Mouse (Mus musculus) heart, embryonic 12.5 days (tissue): ENCODE measurements around the gene Cygb. TPM values are rescaled to one million over a fixed set of nuclear protein-coding genes. Genes with fewer than 3 reads are reported as not detected.

Experiments
- ATAC-seq: fragments of 200-750 bp; cut with Nextera tagmentation; 2 replicates; pipeline ENCODE4 v1.8.0; 2017; ENCODE audit warnings: moderate TSS enrichment, moderate library complexity; ENCODE audit not compliant: insufficient number of reproducible peaks, low FRiP score
- H3K27ac ChIP-seq: fragments of 300-500 bp; sonication (generic); 2 replicates; pipeline ENCODE4 v1.5.1; 2016; ENCODE audit warnings: mild to moderate bottlenecking, moderate library complexity; ENCODE audit not compliant: poor library complexity, severe bottlenecking
- H3K27me3 ChIP-seq: fragments of 300-500 bp; sonication (generic); replicated peaks from 2 replicates; pipeline ENCODE4 v1.6.1; 2016; ENCODE audit warnings: mild to moderate bottlenecking, moderate library complexity
- H3K36me3 ChIP-seq: fragments of 300-500 bp; sonication (generic); 2 replicates; pipeline ENCODE4 v1.6.1; 2016; ENCODE audit warnings: mild to moderate bottlenecking, moderate library complexity
- H3K4me1 ChIP-seq: fragments of 300-500 bp; sonication (generic); replicated peaks from 2 replicates; pipeline ENCODE4 v1.6.1; 2016; ENCODE audit warnings: mild to moderate bottlenecking
- H3K4me2 ChIP-seq: fragments of 300-500 bp; sonication (generic); 2 replicates; pipeline ENCODE4 v1.6.1; 2016; ENCODE audit warnings: mild to moderate bottlenecking, moderate library complexity
- H3K4me3 ChIP-seq: fragments of 300-500 bp; sonication (generic); 2 replicates; pipeline ENCODE4 v1.5.1; 2016; ENCODE audit warnings: mild to moderate bottlenecking
- H3K9ac ChIP-seq: fragments of 300-500 bp; sonication (generic); 2 replicates; pipeline ENCODE4 v1.6.1; 2016; ENCODE audit warnings: mild to moderate bottlenecking, moderate library complexity
- H3K9me3 ChIP-seq: fragments of 300-500 bp; sonication (generic); replicated peaks from 2 replicates; pipeline ENCODE4 v1.6.1; 2016; ENCODE audit warnings: mild to moderate bottlenecking, moderate library complexity
- WGBS: fragments of 180-500 bp; shearing (Covaris S2); methylation state at CpG from one replicate; pipeline ENCODE4 v1.1.7; 2016; 5-methylcytosine and 5-hydroxymethylcytosine counted together
- polyA plus RNA-seq: library from polyadenylated mRNA; unstranded; fragments of >200 nt; fragmentation: Nextera tagmentation; extraction: Ambion mirVana; gene quantifications from 2 replicates; pipeline ENCODE4 v1.2.1, GENCODE M21; 2016

Cygb gene
- polyA plus RNA-seq, 1 experiment from 2014 or later = 1.4 TPM

DNA sequence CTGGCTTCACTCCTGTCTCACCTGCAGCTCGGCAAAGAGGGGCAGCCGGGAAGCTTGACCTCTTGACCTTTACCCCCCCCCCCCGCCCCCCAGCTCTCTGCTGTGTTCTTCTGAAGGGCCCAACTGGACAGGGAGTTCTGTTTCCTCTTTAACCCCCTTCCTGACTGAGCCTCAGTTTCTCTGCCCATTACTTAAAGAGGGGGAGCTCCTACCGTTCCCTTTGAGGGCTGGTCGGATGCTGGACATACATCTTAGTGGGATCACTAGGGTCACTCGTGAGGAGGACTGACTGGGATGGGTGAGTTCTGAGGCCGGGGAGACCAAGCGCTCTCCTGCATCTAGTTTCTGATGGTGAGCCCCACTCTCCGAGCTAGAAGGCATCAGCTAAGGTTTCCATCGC is 879 bp downstream of the Cygb start, which contains the start of gene Prcd:
Gene Prcd (plus strand): TSS at position 301 of the 400 bp plus-strand sequence.
- Histone ChIP-seq H3K27me3 (peaks cover 58% of the 10 kb centered on the region), H3K9ac (peak within 1 kb of the TSS; percentile 66), H3K27ac (no peak within 1 kb of the TSS), H3K4me3 (peak within 1 kb of the TSS; percentile 50), H3K4me1 (peaks cover 46% of the 10 kb centered on the region), H3K36me3 (no peaks in the 10 kb centered on the region), H3K9me3 (no peaks in the 10 kb centered on the region), H3K4me2 (peak within 1 kb of the TSS; percentile 91)
- 4% methylated on average over 10 of the region's 10 CpGs for WGBS
- ATAC-seq = no peak

DNA sequence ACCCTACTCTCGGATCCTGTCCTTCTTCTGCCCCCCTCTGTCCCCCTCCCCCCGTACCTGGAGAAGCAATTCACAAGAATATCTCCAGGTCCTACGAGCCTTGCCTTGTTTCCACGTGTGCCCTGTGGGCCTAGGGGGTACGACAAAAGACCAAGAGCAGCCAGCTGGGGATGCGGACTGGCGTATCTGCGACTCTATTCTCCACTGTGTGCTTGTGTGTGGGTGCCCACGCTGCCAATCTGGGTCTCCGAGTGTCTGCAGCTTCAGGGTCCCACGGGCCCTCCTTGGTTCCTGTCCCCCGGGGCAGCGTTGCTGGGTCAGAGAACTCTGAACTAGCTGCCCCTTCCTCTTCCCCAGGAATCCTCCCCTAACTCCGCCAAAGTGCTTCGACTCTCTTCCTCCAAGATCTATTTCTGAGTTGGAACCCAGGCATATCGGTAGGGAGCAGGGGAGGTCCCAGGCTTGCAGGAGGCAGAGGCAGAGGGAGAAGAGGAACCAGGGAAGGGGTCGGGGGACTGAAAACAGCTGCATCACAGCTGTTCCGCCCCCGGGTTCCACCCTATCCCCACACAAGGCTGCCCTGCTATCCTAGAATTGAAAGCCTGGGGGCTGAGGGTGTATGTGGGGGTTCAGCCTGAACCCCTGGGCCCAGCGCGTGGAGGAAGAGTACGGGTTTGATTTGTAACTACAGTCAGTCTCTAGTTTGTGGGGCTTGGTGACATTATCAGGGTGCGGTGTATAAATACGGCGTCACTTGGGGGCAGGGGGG is 1.6 kb downstream of the Cygb start:
- ATAC-seq = no peak
- 66% methylated on average over 25 of the region's 25 CpGs for whole genome bisulfite sequencing
- peaks cover 58% of the 10 kb centered on the region for H3K27me3 ChIP-seq
- H3K4me2 ChIP-seq = peak overlapping the region; percentile 91; the same call in 1 of the 2 replicates
- H3K9ac ChIP-seq = no peak overlapping the region
- H3K4me3 ChIP-seq = no peak overlapping the region
- H3K27ac ChIP-seq = no peak overlapping the region
- H3K36me3 ChIP-seq = no peaks in the 10 kb centered on the region
- peaks cover 47% of the 10 kb centered on the region for H3K4me1 ChIP-seq
- no peaks in the 10 kb centered on the region for H3K9me3 ChIP-seq

DNA sequence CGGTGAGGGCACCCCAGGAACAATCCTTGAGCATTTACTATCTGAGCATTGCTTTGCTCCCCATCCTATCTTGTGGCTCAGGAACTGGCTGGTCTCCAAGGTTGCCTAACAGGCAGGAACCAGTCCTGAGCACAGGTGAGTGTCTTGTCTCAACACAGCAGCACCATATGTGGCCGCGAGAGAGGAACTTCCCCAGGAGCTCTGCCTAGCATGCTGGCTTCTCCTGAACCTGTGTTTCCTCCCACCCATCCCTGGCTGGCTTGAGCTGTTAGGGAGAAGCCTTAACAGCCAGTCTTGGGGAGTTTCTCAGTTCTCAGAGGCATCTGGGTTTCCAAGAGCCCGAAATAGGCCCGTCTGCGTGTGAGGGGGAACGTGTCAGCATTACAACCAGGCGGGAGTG is 2.8 kb downstream of the Cygb start:
- ATAC-seq = no peak
- WGBS = 77% methylated on average over 8 of the region's 8 CpGs
- Histone ChIP-seq H3K27ac (no peak overlapping the region), H3K36me3 (no peaks in the 10 kb centered on the region), H3K9me3 (no peaks in the 10 kb centered on the region), H3K4me3 (no peak overlapping the region), H3K4me1 (peaks cover 47% of the 10 kb centered on the region), H3K9ac (no peak overlapping the region), H3K4me2 (no peak overlapping the region), H3K27me3 (peaks cover 58% of the 10 kb centered on the region)

DNA sequence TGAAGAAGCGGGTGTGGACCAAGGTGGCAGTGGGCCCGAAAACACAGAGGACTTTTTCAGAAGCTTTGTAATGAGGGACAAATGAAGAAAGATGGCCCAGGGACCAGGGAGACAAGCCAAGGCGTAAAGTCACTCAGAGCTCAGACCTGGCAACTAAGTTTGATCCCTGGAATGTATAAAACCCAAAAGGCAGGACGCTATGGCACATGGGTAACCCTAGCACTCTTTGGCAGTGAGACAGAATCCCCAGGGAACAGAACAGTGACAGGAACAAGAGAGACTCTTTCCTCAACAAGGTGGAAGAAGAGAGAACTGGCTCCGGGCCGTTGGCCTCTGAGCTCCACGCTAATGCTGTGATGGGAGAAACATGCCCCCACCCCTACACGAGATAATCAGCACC is 3.3 kb downstream of the Cygb start:
- H3K4me2 ChIP-seq = no peak overlapping the region
- no peaks in the 10 kb centered on the region for H3K9me3 ChIP-seq
- H3K4me3 ChIP-seq = no peak overlapping the region
- H3K9ac ChIP-seq = no peak overlapping the region
- no peaks in the 10 kb centered on the region for H3K36me3 ChIP-seq
- H3K4me1 ChIP-seq = peaks cover 47% of the 10 kb centered on the region
- peaks cover 58% of the 10 kb centered on the region for H3K27me3 ChIP-seq
- H3K27ac ChIP-seq = no peak overlapping the region
- ATAC-seq = no peak
- WGBS = 80% methylated on average over 8 of the region's 8 CpGs

DNA sequence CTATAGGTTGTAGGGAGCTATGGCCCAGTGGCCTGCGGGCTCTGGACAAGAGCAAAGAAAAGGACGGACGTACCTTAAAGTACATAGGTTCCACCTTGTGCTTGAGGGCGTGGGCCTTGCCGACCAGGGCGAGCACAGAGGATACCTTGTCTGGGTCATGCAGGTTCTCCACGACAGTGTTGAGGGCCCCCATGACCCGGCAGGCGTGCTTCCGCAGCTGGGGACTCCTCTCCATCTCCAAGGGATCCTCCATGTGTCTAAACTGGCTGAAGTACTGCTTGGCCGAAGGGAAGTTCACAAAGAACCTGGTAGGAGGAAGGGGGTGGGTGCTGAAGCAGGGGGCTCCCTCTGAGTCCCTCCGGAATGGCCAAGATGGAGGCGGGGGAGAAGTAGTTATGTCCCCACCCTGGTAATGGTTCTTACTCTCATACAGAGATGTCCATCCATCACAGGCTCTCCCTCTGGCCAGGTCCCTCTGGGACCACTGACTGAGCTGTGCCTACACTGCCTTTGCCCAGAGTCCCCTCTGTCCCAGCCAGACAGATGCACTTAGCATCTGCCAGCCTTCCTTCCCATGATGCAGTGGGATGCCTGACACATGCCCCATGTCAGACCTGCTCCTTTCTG is 4.3 kb downstream of the Cygb start:
- 87% methylated on average over 13 of the region's 13 CpGs for WGBS
- Histone ChIP-seq H3K4me2 (no peak overlapping the region), H3K36me3 (no peaks in the 10 kb centered on the region), H3K9ac (no peak overlapping the region), H3K4me1 (peaks cover 49% of the 10 kb centered on the region), H3K27ac (no peak overlapping the region), H3K27me3 (peaks cover 55% of the 10 kb centered on the region), H3K9me3 (no peaks in the 10 kb centered on the region), H3K4me3 (no peak overlapping the region)
- ATAC-seq = no peak

GRCm38 (mm10) chr11:116648976-116649375 is 5.1 kb downstream of the Cygb start:
- Histone ChIP-seq H3K4me2 (no peak overlapping the region), H3K9ac (peak overlapping the region; percentile 19; the same call in 1 of the 2 replicates), H3K27me3 (peaks cover 46% of the 10 kb centered on the region), H3K36me3 (no peaks in the 10 kb centered on the region), H3K4me1 (peaks cover 48% of the 10 kb centered on the region), H3K4me3 (no peak overlapping the region), H3K9me3 (no peaks in the 10 kb centered on the region), H3K27ac (no peak overlapping the region)
- WGBS = 65% methylated on average over 10 of the region's 10 CpGs
- no peak for ATAC-seq

DNA sequence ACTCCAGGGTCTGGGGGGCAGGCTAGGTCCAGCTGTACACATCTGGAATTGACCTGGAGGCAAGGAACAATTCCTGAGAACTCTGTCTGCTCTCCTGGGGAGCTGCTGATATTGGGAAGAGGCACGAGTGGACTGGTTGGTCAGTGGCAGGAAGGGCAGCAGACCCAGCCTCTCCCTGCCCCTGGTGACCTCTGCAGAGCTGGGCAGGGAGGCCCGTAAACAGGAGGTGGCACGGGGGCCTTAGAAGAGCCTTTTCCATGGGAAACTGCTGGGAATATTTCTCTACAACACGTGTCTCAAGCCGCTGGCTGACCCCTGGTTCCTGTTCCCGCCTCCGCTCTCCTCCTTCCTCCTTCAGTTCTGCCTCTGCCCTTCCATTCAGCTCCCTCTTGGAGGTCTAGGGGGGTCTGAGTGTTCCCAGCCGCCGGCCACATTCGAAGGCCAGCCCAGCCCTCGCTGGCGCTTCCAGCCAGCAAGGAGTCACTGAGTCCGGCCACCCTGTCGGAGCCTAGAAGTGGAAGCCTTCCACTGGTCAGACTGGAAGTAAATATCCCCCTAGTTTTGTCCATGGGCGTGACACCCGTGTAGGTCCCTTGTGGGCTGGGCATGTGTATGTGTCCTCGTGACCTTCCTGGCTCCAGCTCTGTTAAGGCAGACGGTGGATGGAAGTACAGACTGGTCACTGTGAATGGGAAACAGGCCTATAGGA is 5.7 kb downstream of the Cygb start:
- Histone ChIP-seq H3K36me3 (no peaks in the 10 kb centered on the region), H3K4me1 (peaks cover 49% of the 10 kb centered on the region), H3K4me3 (no peak overlapping the region), H3K9me3 (no peaks in the 10 kb centered on the region), H3K27me3 (peaks cover 40% of the 10 kb centered on the region), H3K4me2 (no peak overlapping the region), H3K9ac (peak overlapping the region; percentile 21; the same call in 1 of the 2 replicates), H3K27ac (peak overlapping the region; percentile 40)
- WGBS = 59% methylated on average over 18 of the region's 18 CpGs
- no peak for ATAC-seq

GRCm38 (mm10) chr11:116647340-116647991 is 6.6 kb downstream of the Cygb start:
- H3K27ac ChIP-seq = no peak overlapping the region
- peaks cover 50% of the 10 kb centered on the region for H3K4me1 ChIP-seq
- no peak overlapping the region for H3K4me3 ChIP-seq
- ATAC-seq = peak; percentile 41
- H3K9ac ChIP-seq = no peak overlapping the region
- no peak overlapping the region for H3K4me2 ChIP-seq
- no peaks in the 10 kb centered on the region for H3K9me3 ChIP-seq
- 35% methylated on average over 11 of the region's 11 CpGs for WGBS
- no peaks in the 10 kb centered on the region for H3K36me3 ChIP-seq
- peaks cover 31% of the 10 kb centered on the region for H3K27me3 ChIP-seq

- H3K36me3 ChIP-seq = no peaks in the 10 kb centered on the region
- H3K4me3 ChIP-seq = no peak overlapping the region
- H3K9ac ChIP-seq = no peak overlapping the region
- H3K27me3 ChIP-seq = peaks cover 24% of the 10 kb centered on the region
- H3K4me2 ChIP-seq = no peak overlapping the region
- ATAC-seq = no peak
- H3K9me3 ChIP-seq = no peaks in the 10 kb centered on the region
- peaks cover 50% of the 10 kb centered on the region for H3K4me1 ChIP-seq
- 87% methylated on average over 7 of the region's 7 CpGs for WGBS
- H3K27ac ChIP-seq = no peak overlapping the region
These were observed 7.3 kb downstream of the Cygb start for GRCm38 (mm10) chr11:116646771-116647170.

GRCm38 (mm10) chr11:116646136-116646535 is 8.0 kb downstream of the Cygb start:
- Histone ChIP-seq H3K9me3 (no peaks in the 10 kb centered on the region), H3K27me3 (peaks cover 18% of the 10 kb centered on the region), H3K4me3 (no peak overlapping the region), H3K4me1 (peaks cover 50% of the 10 kb centered on the region), H3K36me3 (no peaks in the 10 kb centered on the region), H3K4me2 (no peak overlapping the region), H3K27ac (no peak overlapping the region), H3K9ac (no peak overlapping the region)
- no peak for ATAC-seq
- WGBS = 73% methylated on average over 11 of the region's 11 CpGs
